Mouse (Mus musculus): ENCODE data around the gene Fthl17c.
"Not testable (repeated sequence)": the region's sequence is repeated elsewhere in the genome, so short reads cannot be mapped to it uniquely, and the experiment has no call there.

Gene Fthl17c

DNA sequence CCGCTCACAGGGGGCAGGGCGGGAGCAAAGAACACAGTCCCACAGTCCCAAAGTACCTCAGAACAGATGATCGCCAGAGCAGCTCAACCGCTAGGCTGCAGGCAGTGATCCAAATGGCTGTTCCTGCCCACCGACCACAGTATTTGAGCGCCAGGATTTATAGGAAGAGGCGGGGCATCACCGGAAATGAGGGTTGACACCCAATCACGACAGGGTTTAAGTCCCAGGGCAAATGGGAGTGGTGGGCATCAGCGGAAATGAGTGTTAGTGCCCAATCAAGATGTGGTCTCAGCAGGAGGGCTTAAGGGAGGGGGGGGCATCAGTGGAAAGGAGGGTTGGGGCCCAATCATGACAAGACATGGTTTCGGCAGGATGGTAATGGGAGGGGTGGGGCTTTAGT is at the start of gene Fthl17c:
TSS of gene Fthl17c (minus strand) at position 101 of the 400 bp plus-strand sequence.
- not testable (repeated sequence) for DNase-seq (ENCODE audit: low spot score)

DNA sequence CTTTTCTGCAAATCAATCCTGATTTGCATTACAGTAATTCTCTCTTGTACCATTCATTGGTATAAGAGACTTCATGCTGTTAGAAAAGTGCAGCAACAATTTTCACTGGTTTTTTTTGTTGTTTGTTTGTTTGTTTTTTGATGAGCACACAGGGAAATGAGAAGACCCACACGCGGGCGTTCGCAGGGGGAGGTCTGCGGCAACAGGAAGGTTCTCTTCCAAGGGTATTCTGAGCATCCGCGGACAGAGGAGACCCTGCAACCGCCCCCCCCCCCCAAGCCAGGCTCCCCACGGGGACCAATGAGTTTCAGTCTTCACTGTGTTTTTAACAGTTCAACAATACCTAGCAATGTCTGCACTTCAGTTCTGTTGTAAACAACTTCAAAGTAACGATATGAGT is 43.1 kb upstream of the Fthl17c start:
- DNase-seq (ENCODE audit: low spot score), result no peak

DNA sequence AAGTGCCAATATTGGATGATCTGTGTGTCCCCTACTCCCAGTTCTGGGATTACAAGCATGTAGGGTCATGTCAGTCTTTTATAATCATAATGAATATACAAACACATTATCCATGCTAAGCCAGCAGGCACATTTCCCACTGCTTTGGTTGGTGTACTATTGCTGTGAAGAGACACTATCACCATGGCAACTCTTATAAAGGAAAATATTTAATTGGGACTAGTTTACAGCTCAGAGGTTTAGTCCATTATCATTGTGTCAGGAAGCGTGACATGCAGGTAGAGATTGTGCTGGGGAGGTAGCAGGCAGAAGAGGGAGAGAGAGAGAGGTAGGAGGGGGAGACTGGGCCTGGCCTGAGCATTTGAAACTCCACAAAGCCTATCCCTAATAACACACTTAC is 39.7 kb upstream of the Fthl17c start:
- no peak for DNase-seq (ENCODE audit: low spot score)

DNA sequence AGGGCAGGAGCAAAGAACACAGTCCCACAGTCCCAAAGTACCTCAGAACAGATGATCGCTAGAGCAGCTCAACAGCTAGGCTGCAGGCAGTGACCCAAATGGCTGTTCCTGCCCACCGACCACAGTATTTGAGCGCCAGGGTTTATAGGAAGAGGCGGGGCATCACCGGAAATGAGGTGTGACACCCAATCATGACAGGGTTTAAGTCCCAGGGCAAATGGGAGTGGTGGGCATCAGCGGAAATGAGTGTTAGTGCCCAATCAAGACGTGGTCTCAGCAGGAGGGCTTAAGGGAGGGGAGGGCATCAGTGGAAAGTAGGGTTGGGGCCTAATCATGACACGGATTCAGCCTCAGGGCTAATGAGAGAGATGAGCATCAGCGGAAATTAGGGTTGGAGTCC is 10.3 kb upstream of the Fthl17c start, which contains the start of gene Fthl17d:
TSS of gene Fthl17d (minus strand) at position 101 of the 400 bp plus-strand sequence.
- not testable (repeated sequence) for DNase-seq (ENCODE audit: low spot score)

DNA sequence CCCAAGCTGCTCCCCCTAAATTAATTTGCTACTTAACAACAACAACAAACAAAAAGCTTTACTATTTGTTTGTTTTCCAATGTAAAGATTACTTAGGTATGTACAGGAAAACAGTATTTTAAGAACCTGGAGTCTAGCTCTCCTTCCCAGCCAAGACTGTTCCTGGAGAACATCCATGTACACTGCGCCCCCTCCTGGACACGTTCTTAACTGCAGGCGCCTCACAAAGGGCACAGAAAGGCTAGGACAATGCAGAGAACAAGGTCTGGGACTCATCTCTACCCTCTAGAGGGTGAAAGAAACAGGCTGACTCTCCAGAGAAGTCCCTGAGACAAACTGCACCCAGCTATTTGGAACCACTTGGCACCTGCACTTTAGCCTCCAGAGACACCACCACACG is 11.7 kb downstream of the Fthl17c start:
- DNase-seq (ENCODE audit: low spot score), result not testable (repeated sequence)

DNA sequence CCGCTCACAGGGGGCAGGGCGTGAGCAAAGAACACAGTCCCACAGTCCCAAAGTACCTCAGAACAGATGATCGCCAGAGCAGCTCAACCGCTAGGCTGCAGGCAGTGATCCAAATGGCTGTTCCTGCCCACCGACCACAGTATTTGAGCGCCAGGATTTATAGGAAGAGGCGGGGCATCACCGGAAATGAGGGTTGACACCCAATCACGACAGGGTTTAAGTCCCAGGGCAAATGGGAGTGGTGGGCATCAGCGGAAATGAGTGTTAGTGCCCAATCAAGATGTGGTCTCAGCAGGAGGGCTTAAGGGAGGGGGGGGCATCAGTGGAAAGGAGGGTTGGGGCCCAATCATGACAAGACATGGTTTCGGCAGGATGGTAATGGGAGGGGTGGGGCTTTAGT is 13.5 kb downstream of the Fthl17c start, which contains the start of gene Fthl17b:
TSS of gene Fthl17b (minus strand) at position 101 of the 400 bp plus-strand sequence.
- DNase-seq (ENCODE audit: low spot score), result not testable (repeated sequence)

DNA sequence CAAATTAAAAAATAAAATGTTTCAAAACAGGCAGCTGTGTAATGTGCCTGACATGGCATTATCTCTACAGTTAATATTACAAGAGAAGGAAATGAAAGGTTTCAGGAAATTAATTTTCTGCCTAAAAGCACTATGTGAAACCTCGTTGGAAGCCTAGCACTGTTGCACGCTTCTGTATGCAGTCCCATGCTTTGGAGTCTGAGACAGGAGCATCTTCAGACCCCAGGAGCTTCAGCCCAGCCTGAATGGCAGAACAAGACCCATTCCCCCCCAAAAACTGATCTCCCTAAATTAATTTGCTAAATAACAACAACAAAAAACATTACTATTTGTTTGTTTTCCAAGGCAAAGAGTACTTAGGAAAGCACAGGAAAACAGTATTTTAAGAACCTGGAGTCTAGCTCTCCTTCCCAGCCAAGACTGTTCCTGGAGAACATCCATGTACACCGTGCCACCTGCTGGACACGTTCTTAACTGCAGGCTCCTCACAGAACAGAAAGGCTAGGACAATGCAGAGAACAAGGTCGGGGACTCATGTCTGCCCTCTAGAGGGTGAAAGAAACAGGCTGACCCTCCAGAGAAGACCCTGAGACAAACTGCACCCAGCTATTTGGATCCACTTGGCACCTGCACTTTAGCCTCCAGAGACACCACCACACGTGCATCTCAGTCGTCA is 28.1 kb downstream of the Fthl17c start:
- DNase-seq (ENCODE audit: low spot score), result peak; percentile 67

DNA sequence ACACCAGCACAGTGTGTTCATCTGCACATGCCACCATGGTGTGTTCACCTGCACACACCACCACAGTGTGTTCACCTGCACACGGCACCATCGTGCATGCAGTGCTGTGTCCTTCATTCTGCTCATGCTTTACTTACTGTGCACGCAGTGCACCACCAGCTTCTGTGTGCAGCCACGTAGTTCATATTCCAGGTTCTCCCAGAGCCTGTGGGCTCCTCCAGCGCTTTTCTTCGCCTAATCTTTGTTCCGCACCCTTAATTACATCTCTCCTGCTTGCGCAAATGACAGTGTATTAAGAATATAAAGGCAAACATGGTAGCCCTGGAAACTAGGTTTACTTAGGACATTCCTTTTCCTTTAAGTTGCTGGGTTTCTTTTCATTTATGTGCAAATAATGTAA is 32.3 kb downstream of the Fthl17c start:
- DNase-seq (ENCODE audit: low spot score), result no peak

DNA sequence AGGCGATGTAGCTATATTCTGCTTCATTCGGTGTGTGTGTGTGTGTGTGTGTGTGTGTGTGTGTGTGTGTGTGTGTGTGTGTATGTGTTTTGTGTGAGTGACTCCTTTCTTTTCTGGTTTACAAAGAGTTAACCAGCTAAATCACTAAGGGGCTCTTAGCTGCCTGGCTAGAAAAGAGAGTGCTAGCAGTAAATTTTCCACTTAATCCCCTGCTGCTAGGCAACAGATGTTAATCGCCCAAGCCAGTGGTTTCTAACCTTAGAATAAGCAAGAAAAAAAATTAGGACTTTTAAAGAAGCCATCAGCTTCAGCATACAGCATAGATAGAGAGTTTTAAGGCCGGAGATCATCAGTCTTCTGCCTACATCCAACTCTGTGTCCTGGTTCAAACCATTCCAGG is 49.1 kb downstream of the Fthl17c start:
- DNase-seq (ENCODE audit: low spot score), result no peak

Measured in urinary bladder, postnatal 25 days (tissue).